Mouse (Mus musculus) CH12.LX (cell line): ENCODE measurements at regions not wholly inside any gene's neighbourhood (a gene's known extent, or its start where the extent isn't known, plus 50 kb on each side); places are given as distances from the start of the nearest gene placed in this dataset.

Experiments
- CTCF ChIP-seq, 2 experiments: IDR thresholded peaks in 1 of 2; conservative IDR thresholded peaks in 1 of 2; 2 replicates each; pipeline ENCODE4 v1.5.1; 2011 to 2012; ENCODE audit warnings: low read depth in 2 of 2, low read length in 2 of 2, improper control_type of control experiment in 1 of 2, inconsistent platforms in 1 of 2, mild to moderate bottlenecking in 1 of 2, moderate library complexity in 1 of 2
- POLR2A ChIP-seq: IDR thresholded peaks from 2 replicates; pipeline ENCODE4 v1.6.1; 2011; ENCODE audit warnings: low read depth, mild to moderate bottlenecking, improper control_type of control experiment, low read length

GRCm38 (mm10) chr16:84606804-84607095 lies 91.8 kb downstream of the A730009L09Rik start:
- peak; percentile 70 for TF ChIP-seq POLR2A
- TF ChIP-seq CTCF (conservative IDR thresholded peaks at IDR 0.05 in 1 of 2, IDR thresholded peaks at IDR 0.05 in 1 of 2; ENCODE audit: low read depth in 2 of 2, low read length in 2 of 2): no peak
